Mouse (Mus musculus) midbrain, embryonic 16.5 days (tissue): Measurements from ENCODE around the gene Gm20532. TPM values are rescaled to one million over a fixed set of nuclear protein-coding genes. Genes with fewer than 3 reads are reported as not detected.

ENCODE experiments used
- ATAC-seq: fragments of 200-750 bp; cut with Nextera tagmentation; 2 replicates; pipeline ENCODE4 v1.8.0; 2017; ENCODE audit warnings: moderate TSS enrichment
- H3K27ac ChIP-seq: fragments of 300-500 bp; sonication (generic); 2 replicates; pipeline ENCODE4 v1.5.1; 2014; ENCODE audit warnings: mild to moderate bottlenecking, low read length, mixed read lengths
- H3K27me3 ChIP-seq: fragments of 300-500 bp; sonication (generic); 2 replicates; pipeline ENCODE4 v1.6.1; 2014; ENCODE audit warnings: low read depth, low read length, mixed read lengths; ENCODE audit not compliant: control insufficient read depth, insufficient read depth
- H3K36me3 ChIP-seq: fragments of 300-500 bp; sonication (generic); 2 replicates; pipeline ENCODE4 v1.6.1; 2014; ENCODE audit warnings: mild to moderate bottlenecking, low read length, moderate library complexity, mixed read lengths; ENCODE audit not compliant: control insufficient read depth, insufficient read depth
- H3K4me1 ChIP-seq: fragments of 300-500 bp; sonication (generic); 2 replicates; pipeline ENCODE4 v1.6.1; 2014; ENCODE audit warnings: mild to moderate bottlenecking, low read length, mixed read lengths; ENCODE audit not compliant: control insufficient read depth, insufficient read depth
- H3K4me2 ChIP-seq: fragments of 300-500 bp; sonication (generic); 2 replicates; pipeline ENCODE4 v1.6.1; 2014; ENCODE audit warnings: mild to moderate bottlenecking, low read length, mixed read lengths
- H3K4me3 ChIP-seq: fragments of 300-500 bp; sonication (generic); 2 replicates; pipeline ENCODE4 v1.5.1; 2014; ENCODE audit warnings: low read depth, mild to moderate bottlenecking, low read length, moderate library complexity, mixed read lengths
- H3K9ac ChIP-seq: fragments of 300-500 bp; sonication (generic); 2 replicates; pipeline ENCODE4 v1.6.1; 2014; ENCODE audit warnings: low read depth, low read length, mixed read lengths
- H3K9me3 ChIP-seq: fragments of 300-500 bp; sonication (generic); replicated peaks from 2 replicates; pipeline ENCODE4 v1.6.1; 2014; ENCODE audit warnings: mild to moderate bottlenecking, low read length, mixed read lengths; ENCODE audit not compliant: control insufficient read depth, poor library complexity, severe bottlenecking
- WGBS: fragments of 180-500 bp; shearing (Covaris S2); extraction: QIAGEN DNeasy Blood & Tissue Kit; methylation state at CpG from one replicate; pipeline ENCODE4 v1.1.7; 2014; 5-methylcytosine and 5-hydroxymethylcytosine counted together
- polyA plus RNA-seq: library from polyadenylated mRNA; unstranded; fragments of >200 nt; fragmentation: Nextera tagmentation; extraction: Ambion mirVana; gene quantifications from 2 replicates; pipeline ENCODE4 v1.2.1, GENCODE M21; 2015

Gm20532 gene
- polyA plus RNA-seq, 1 experiment from 2014 or later: not detected

DNA sequence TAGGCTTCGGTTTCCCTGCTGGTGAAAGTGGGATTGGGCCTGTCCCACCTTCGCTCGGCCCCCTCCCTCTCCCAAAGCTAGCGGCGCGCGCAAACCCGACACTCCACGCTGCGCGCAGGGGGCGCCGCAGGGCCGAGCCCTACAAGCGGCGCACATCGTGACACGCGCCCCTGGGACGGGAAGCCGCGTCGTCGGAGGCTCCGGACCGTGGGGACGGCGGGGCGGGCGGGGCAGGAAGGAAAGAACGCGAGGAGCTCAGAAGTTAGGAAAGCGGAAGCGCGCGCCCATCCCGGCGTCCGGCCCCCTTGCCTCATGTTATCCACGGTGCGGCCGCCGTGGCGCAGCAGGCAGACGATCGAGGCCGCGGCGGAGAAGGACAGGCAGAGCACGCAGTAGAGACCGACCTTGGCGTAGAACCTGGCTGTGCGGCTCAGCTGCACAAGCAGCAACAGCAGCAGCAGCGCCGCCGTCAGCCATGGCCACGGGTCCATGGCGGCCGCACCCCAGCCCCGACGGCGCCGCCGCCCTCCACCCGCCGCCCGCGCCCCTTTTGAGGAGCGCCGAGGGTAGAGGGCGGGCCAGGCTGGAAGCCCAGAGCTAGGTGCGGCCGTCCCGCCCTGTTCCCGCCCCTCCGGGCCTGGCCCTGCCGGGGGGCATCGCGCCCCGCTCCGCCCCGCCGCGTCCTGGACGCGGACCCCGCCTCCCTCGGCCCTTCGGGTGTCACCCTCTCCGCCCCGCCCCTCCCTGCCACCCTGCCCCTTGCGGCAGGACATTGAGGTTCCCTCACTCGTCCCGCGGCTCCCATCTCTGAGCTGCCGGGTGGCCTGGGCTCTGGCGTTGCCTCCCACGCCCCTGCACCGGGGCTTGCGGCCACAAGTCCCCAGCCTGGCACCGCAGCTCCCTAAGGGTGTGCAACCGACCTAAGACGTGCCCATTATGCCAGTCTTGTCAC lies 17.6 kb downstream of the Gm20532 start, which contains the start of gene Agpat2:
Agpat2 (minus strand) TSS at position 698 of the 952 bp plus-strand sequence.
- Histone ChIP-seq H3K27ac (no peak within 1 kb of the TSS), H3K9me3 (no peaks in the 10 kb centered on the region), H3K4me2 (peak within 1 kb of the TSS; percentile 74), H3K4me1 (peaks cover 3% of the 10 kb centered on the region; the same call in 1 of the 2 replicates), H3K27me3 (peaks cover 23% of the 10 kb centered on the region), H3K4me3 (peak within 1 kb of the TSS; percentile 50), H3K36me3 (no peaks in the 10 kb centered on the region), H3K9ac (peak within 1 kb of the TSS; percentile 68)
- ATAC-seq: peak; percentile 70
- WGBS: under 1% methylated on average over 70 of the region's 103 CpGs

DNA sequence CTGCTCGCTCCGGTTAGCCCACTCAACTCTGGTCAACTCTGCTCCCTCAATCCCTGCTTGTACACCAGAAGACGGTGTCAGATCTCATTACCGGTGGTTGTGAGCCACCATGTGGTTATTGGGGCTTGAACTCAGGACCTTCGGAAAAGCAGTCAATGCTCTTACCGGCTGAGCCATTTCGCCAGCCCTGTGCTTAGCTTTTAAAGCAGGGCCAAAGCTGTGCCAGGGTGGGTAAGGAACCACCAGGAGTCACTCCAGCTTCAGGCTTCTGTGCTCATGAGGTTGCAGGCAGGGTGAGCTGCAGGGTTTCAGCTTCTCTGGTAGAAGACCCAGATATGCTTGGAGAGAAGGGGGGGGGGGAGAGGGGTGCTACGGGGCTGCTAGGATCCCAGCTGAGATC lies 18.9 kb downstream of the Gm20532 start:
- Histone ChIP-seq H3K9ac (no peak overlapping the region), H3K4me2 (no peak overlapping the region), H3K36me3 (no peaks in the 10 kb centered on the region), H3K4me3 (no peak overlapping the region), H3K27ac (no peak overlapping the region), H3K9me3 (no peaks in the 10 kb centered on the region), H3K4me1 (peaks cover 3% of the 10 kb centered on the region; the same call in 1 of the 2 replicates), H3K27me3 (peaks cover 23% of the 10 kb centered on the region)
- WGBS: 88% methylated on average over 7 of the region's 8 CpGs
- ATAC-seq: no peak

DNA sequence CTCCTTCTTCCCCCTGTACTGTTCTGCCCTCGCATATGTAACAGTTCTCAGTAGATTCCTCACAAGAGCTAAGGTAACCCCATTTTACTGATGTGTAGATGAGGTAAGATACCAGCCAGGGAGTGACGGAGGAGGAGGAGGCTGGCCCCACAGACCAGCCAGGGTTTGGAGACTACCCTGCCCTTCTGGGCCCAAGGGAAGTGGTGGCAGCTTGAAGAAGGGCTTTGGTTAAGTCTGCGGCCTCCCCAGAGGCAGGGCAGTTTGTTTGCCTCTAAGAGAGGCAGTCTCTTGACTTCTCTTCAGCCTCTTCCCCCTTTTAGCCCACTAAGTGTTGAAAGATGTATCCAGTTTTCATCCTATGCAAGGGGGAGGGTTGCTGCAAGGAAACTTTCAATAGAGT lies 20.1 kb downstream of the Gm20532 start:
- H3K27me3 ChIP-seq: peaks cover 23% of the 10 kb centered on the region
- H3K4me3 ChIP-seq: no peak overlapping the region
- no peaks in the 10 kb centered on the region for H3K36me3 ChIP-seq
- no peak overlapping the region for H3K9ac ChIP-seq
- H3K27ac ChIP-seq: no peak overlapping the region
- 85% methylated on average over 3 of the region's 3 CpGs for WGBS
- H3K4me1 ChIP-seq: peaks cover 3% of the 10 kb centered on the region; the same call in 1 of the 2 replicates
- ATAC-seq: no peak
- H3K9me3 ChIP-seq: no peaks in the 10 kb centered on the region
- H3K4me2 ChIP-seq: no peak overlapping the region

DNA sequence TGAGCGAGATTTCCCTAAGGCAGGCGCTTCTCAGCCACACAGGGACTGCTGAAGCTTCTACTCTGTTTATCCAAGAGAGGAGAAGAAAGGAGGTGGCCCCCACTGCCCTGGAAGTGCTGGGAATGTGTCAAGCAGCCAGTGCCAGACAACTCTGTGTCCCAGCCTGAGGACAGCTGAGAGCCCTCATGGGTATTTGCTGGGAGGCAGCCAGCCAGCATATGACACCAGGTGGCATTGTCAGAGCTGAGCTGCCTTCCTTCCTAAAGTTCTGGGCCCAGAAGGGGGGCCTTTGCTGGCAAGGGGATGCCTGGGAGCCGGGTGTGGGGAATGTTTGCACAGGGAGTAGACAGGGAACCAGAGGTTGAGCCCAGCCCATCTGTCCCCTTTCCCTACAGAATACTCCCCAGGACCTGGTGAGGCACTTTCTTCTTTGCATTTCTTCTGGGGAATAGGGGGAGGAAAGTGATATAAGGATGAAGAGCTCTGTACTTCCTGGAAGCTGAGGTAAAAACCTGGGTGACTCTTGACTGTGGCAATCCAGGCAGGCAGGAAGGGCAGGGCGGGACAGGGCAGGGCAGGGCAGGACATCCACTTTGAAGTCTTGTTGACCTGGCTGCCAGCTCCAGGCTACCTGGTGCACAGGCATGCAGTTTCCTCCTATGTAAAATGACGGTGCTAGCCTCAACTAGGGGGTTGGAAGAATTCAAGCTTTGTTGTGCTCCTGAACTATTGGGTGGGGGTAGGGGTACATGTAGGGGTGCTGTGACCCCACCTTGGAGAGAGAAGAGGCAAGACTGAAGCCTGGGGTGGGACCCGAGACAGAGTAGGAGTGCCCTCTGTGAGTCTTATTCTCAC lies 20.8 kb downstream of the Gm20532 start:
- WGBS: 57% methylated on average over 6 of the region's 6 CpGs
- Histone ChIP-seq H3K4me3 (no peak overlapping the region), H3K4me1 (peaks cover 3% of the 10 kb centered on the region; the same call in 1 of the 2 replicates), H3K4me2 (no peak overlapping the region), H3K9me3 (no peaks in the 10 kb centered on the region), H3K36me3 (no peaks in the 10 kb centered on the region), H3K27me3 (peaks cover 23% of the 10 kb centered on the region), H3K27ac (no peak overlapping the region), H3K9ac (no peak overlapping the region)
- no peak for ATAC-seq

DNA sequence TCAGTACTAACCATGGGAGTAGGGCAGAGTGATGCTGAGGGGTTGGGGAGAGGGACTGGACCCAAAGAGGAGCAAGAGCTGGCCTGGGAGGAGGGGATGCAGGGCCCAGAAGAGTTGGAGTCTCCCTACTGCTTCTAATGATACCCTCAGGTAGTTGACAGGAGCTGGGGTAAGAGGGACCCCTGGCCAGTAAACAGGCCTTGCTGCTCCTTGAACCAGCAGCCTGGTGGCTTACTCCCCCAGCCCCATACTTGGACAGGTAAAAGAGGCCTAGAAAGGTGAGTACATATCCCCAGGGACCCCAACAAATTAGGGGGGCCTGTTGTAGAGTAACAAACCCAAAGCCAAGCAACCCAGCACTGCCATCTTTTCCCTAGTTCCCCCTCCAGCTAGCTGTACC lies 22.3 kb downstream of the Gm20532 start:
- H3K9ac ChIP-seq: no peak overlapping the region
- no peak for ATAC-seq
- no peaks in the 10 kb centered on the region for H3K36me3 ChIP-seq
- no peak overlapping the region for H3K4me2 ChIP-seq
- no peak overlapping the region for H3K4me3 ChIP-seq
- no peaks in the 10 kb centered on the region for H3K9me3 ChIP-seq
- H3K27me3 ChIP-seq: peaks cover 9% of the 10 kb centered on the region
- H3K27ac ChIP-seq: no peak overlapping the region
- no peaks in the 10 kb centered on the region; the same call in 1 of the 2 replicates for H3K4me1 ChIP-seq

DNA sequence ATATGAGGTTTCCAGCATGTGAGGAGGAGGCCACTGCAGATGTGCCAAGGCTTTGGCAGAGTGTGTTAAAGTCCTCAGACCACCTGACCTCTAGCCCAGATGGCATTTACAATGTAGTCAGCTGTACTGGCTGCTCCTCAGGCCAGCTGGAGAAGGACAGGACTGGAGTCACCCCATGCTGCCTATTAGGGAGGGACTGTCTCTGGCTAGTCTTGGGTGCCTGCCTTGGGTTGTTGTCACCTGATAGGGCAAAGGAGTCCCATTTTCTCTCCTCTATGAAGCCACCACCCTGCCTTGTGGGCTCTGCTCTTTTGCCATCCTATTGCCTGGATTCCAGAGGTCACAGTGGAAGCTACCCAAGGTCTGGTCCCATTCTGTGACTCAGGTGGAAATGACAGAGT lies 22.8 kb downstream of the Gm20532 start:
- no peaks in the 10 kb centered on the region for H3K36me3 ChIP-seq
- no peak for ATAC-seq

DNA sequence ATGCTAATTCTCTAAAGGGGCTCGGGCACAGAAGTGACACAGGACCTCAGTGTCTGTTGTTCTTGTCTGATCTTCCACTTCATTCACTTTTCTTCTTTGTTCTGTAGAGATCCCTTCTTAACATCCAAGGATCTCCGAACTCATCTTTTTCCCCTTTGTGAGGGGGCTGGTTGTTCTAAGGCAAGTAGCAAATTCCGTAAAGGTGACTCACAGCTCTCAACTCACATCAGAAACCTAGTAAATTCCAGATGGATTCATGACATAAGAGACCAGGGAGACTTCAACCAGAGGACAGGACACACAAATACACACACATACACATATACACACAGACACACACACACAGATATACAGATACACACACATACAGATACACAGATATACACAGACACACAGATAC lies 24.1 kb downstream of the Gm20532 start:
- Histone ChIP-seq H3K4me3 (no peak overlapping the region), H3K9me3 (no peaks in the 10 kb centered on the region), H3K4me2 (no peak overlapping the region), H3K36me3 (no peaks in the 10 kb centered on the region), H3K4me1 (no peaks in the 10 kb centered on the region; the same call in 1 of the 2 replicates), H3K9ac (no peak overlapping the region), H3K27me3 (peaks cover under 1% of the 10 kb centered on the region; the same call in 1 of the 2 replicates), H3K27ac (no peak overlapping the region)
- WGBS: 62% methylated on average over 3 of the region's 3 CpGs
- ATAC-seq: no peak

More for the DNA sequence above, 22.8 kb downstream of the Gm20532 start:
- Histone ChIP-seq H3K9me3 (no peaks in the 10 kb centered on the region), H3K4me1 (no peaks in the 10 kb centered on the region; the same call in 1 of the 2 replicates), H3K27ac (no peak overlapping the region), H3K4me2 (no peak overlapping the region), H3K27me3 (peaks cover 9% of the 10 kb centered on the region), H3K4me3 (no peak overlapping the region), H3K9ac (no peak overlapping the region)

DNA sequence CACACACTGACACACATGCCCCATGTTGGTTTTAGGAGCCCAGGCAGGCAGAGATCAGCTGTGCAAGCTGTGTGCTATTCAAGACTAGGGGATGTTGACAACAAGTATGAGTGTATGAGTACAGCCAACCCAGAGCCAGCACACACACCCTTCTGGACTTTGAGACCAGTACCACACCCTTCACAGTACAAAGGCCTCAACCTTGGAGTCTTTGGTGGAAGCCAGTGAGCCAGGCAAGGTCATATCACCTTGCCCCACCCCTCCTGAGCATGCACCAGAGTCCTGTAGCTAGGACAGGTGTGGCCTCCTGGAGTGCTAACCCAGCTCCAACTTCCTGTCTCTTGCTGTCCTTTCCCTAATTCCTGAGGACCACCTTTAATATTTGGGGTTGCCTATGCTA lies 24.6 kb downstream of the Gm20532 start:
- no peak overlapping the region for H3K4me3 ChIP-seq
- no peaks in the 10 kb centered on the region for H3K9me3 ChIP-seq
- ATAC-seq: no peak
- H3K27me3 ChIP-seq: no peaks in the 10 kb centered on the region
- H3K4me2 ChIP-seq: no peak overlapping the region
- H3K9ac ChIP-seq: no peak overlapping the region
- H3K36me3 ChIP-seq: no peaks in the 10 kb centered on the region
- H3K27ac ChIP-seq: no peak overlapping the region
- H3K4me1 ChIP-seq: no peaks in the 10 kb centered on the region; the same call in 1 of the 2 replicates
